Mouse (Mus musculus): ENCODE measurements around the gene Smtn. TPM values are rescaled to one million over a fixed set of nuclear protein-coding genes. Genes with fewer than 3 reads are reported as not detected.

Smtn gene
- total and polyA plus RNA-seq, 3 experiments: 36.2 to 59.8 (median 45.1) TPM

DNA sequence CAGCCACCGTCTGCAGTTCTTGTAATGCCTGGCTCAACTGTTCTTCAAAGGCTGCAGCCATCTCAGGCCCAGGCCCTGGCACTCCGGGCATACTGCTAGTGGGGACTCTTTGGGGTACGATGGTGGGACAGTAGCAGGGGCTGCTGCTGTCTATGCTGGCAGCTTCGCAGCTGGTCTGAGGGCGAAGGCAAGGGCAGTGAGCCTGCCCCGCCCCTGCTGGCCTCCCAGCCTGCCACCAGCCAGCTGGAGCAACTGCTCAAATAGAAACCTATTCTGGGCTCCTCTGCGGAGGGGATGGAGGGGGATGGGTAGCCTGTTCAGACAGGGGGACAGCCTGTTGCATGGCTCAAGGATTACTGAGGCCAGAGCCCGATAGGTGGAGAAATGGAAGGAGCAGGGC lies 12.6 kb downstream of the Smtn start:
- no peak for DNase-seq

- DNase-seq: no peak
Measured at GRCm38 (mm10) chr11:3526979-3527738, 13.3 kb downstream of the Smtn start.

- DNase-seq: no peak
Measured at GRCm38 (mm10) chr11:3526207-3526606, 14.2 kb downstream of the Smtn start.

DNA sequence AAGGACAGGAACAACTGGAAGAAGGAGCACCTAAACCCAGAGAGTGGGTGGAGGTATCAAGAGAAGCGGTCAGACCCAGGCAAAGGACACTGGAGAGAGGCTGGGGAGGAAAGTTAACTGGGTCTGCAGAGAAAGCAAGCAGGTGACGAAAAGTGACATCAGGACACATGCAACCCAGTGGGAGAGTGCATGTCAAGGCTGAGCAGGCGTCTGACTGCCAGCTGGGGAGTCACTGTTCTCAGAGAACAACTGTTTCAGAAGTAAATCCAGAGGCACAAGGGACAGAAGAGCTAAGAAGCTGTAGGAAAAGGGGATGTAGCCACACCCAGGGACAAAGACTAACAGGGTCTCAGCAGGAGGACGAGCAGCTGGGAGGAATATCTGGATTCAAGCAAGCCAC lies 14.9 kb downstream of the Smtn start:
- no peak for DNase-seq

DNA sequence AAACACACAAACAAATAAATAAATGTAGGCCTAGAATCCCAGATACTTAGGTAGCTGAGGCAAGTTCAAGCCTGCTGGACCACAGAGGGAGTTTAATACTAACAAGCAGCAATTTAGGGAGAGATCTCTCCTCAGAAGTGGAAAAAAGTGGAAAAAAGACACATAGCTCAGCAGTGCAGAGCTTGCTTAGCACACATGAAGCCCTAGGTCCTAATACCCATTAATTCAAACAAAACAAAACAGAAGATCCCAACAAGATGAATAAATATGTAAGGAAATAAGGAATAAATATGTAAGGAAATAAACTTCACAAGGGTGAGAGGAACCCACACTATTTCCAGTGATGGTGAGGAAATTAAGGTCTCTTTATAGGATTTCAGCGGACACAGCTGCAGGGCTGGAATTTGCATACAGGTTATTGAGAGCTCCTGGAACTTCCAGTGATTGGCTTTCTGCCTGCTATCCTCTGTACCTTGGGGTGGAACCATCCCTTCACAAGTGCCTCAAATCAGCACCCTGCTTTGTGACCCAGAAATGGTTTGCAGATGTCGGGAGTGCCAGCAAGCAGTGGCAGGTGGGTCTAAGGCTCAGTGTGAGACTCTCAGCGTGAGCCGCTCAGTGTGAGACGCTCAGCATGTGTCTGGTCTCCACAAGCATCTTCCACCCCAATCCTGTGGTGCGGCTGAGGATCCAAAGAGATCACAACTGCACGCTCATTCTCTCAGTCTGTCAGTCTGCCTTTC lies 16.4 kb downstream of the Smtn start:
- no peak for DNase-seq

- DNase-seq: no peak
Measured at GRCm38 (mm10) chr11:3522285-3523000, 18.0 kb downstream of the Smtn start.

GRCm38 (mm10) chr11:3521339-3522224 lies 18.8 kb downstream of the Smtn start:
- DNase-seq: no peak

DNA sequence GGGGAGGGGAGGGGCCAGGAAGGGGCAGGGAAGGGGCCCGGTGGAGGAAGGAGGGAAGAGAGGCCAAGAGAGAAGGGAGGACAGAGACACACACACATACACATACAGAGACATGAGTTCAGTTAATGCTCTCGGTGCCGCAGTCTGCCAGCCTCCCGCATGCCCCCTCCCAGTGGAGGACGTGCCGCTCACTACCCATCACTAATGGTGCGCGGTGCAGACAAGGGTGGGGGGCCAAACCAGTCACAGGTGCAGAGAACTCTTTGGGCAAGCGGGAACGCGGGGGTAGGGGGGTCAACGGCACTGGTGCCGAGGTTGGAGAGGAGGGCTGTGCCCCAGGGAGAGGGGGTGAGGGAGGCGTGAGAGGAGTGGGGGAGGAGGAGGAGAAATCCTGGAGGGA lies 19.5 kb downstream of the Smtn start:
- no peak for DNase-seq

GRCm38 (mm10) chr11:3519756-3520398 lies 20.5 kb downstream of the Smtn start:
- no peak for DNase-seq

- no peak for DNase-seq
Measured at GRCm38 (mm10) chr11:3519051-3519726, 21.2 kb downstream of the Smtn start.

DNA sequence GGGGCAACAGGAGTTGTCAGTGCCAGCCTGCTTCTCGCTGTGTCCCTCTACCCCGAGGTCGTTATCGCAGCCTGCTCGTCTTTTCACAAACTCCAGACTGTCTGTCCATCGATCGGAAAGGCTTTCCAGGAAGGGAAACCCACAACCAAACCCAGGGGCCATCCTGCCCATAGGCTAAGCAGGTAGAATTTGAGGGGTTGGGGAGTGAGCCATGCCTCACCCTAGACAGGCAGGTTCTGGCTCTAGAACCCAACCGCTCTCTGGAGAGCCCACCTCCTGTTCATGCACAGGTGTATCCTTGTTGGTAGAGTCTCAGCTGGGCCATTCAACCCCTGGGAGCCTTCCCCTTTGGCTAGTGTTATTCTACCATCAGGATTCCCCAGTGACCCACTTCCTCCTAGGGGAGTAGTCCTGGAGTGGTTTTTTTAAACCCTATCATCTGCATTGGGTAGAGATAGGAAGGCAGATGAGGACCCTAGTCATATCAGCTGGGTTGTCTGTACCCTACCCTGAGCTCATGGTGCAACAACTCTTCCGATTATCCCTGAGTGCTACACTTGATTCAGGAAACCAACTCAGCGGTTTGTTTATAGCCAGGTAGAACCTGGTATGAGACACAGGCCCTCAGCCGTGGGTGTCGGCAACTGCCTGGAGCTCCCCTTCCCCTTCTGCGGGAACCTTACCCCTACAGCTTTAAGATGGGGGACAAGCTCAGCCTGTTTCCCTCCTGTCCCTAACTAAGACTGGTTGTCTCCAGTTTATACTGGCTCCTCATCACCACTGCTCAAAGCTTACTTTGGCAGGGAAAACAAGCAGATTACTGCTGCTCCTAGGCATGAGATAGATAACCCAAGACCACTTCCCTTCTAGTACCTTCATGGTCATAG lies 22.3 kb downstream of the Smtn start:
- DNase-seq: no peak

DNA sequence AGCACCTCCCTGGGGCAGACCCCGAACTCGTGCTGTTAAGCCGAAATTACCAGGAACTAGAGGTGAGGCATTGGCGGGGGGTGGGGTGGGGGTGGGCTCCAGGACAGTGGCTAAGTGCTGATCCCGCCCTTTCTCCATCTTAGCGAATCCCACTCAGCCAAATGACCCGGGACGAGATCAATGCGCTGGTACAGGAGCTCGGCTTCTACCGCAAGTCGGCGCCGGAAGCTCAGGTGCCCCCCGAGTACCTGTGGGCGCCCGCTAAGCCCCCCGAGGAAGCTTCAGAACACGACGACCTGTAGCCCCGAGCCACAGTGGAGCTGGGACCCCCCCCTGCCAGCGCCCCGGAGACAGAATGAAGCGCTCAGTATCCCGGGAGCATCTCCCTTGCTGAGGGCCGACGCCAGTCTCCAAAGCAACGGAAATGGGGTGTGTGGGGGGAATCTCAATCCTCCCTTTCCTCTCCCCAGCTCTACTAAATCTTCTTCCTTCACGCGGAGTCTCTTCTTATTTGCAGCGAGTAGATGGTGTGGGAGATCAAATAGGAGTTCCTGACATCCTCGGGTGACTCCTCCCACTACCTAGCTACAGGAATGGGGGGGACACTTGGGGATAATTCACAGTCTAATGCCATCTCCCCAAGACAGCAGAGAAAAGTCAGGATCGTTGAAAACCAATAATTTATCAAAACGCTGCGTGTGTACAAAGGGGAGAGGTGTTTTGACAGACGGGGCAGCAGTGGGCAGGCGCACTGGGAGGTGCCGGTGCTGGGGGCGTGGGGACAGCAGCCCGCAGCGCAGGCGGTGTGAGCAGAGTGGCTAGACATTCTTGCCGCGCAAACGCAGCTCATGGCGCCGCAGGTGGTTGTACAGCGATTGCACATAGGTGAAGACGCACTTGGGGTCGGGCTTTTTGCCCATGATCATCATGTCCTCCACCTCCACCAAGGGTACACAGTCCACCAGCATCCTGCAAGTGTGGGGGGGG lies 23.3 kb downstream of the Smtn start:
- peak; percentile 42 for DNase-seq

DNA sequence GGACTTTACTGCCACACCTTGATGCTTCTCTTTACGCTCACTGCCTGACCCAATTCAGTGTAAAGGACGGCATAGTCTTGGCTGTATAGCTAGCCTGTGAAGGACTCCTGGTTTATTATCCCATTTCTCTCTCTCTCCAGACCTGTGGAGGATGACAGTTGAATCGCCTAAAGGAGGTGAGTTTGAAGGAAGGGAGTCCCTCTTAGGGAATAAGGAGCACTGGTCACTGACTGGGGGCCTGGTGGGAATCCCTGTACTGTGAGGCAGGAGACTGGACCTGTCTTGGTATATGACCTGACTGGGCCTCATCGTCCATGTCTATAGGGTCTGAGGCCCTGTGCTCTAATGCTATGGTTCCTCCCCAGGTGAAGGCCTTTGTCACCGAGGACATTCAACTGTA lies 24.3 kb downstream of the Smtn start:
- no peak for DNase-seq

DNA sequence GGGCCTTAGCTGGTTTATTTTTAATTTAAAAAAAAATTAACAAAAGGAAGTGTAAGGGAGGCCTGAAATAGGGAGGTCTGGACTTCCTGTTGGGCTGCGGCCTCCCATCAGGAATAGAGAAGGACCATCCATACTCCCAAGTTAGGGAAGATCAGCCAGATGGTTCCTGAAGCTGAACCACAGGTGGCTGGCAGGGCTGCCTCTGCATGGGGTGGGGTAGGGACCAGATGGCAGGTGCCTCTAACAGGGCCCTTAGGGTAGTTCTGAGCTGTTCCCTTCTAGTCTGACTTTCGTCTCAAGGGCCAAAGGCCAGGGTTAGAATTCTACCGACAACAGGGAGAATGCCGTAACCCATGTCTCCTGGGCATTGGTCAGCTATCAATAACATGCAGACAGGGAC lies 24.8 kb downstream of the Smtn start:
- DNase-seq: no peak

- DNase-seq: no peak
Measured at GRCm38 (mm10) chr11:3515216-3515615, 25.2 kb downstream of the Smtn start.

DNA sequence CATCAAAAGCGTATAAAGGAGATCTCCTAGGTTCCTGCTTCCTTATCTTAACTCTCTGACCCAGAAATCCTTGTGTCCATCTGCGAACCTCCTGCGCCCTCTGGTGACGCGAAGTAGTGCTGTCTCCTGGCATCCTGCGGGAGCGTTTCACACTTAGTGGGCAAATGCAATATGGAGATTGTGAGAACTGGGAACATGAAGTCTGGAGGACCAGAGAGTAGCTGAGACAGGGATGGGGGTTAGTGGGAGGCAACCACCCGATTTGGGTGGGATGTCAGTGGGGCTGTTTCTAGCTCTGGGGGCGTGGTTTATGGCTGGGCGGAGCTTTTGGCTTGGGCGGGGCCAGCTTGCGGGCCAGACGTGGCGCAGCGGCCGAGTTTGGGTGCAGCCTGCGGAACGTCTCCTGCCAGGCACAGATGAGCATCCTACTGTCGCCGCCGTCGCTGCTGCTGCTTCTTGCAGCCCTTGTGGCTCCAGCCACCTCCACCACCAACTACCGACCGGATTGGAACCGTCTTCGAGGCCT lies 25.8 kb downstream of the Smtn start, which contains the start of gene Selenom:
Gene Selenom (plus strand): TSS at position 156 of the 526 bp plus-strand sequence.
- DNase-seq: peak; percentile 90

- DNase-seq: no peak
Measured at GRCm38 (mm10) chr11:3513291-3513690, 27.1 kb downstream of the Smtn start.

GRCm38 (mm10) chr11:3510321-3510720 lies 30.1 kb downstream of the Smtn start:
- DNase-seq: no peak

Measured in adrenal gland, adult 2 months (tissue).